Mouse (Mus musculus) layer of hippocampus, adult 2 months (tissue): ENCODE measurements around the gene Gm8180. TPM values are rescaled to one million over a fixed set of nuclear protein-coding genes. Genes with fewer than 3 reads are reported as not detected.
"Not testable (repeated sequence)": the region's sequence is repeated elsewhere in the genome, so short reads cannot be mapped to it uniquely, and the experiment has no call there.

ENCODE experiments used
- DNase-seq, 2 experiments: peaks; one replicate each; pipeline ENCODE4 v3.0.0; 2022; ENCODE audit warnings: low spot score in 2 of 2
- H3K27ac ChIP-seq: fragments of 200-600 bp; 2 replicates; pipeline ENCODE4 v1.8.1; 2022
- H3K4me3 ChIP-seq: fragments of 200-600 bp; 2 replicates; pipeline ENCODE4 v1.8.1; 2022; ENCODE audit warnings: mild to moderate bottlenecking
- CTCF ChIP-seq: fragments of 200-600 bp; conservative IDR thresholded peaks from 2 replicates; pipeline ENCODE4 v1.8.1; 2022; ENCODE audit warnings: antibody characterized with exemption, mild to moderate bottlenecking, moderate library complexity
- long read RNA-seq, 2 experiments: library from polyadenylated mRNA; stranded (forward); transcript quantifications; one replicate each; pipeline ENCODE4 v2.0.0; 2021; ENCODE audit warnings: borderline mapping rate in 2 of 2
- total RNA-seq, 2 experiments: library from RNA; stranded (reverse); gene quantifications; 2 replicates each; pipeline ENCODE4 v1.2.3; 2021

Gm8180 gene
- total RNA-seq: not detected
- long read RNA-seq, experiment 1: 0 reads
- long read RNA-seq, experiment 2: 0 reads

- not testable (repeated sequence) for H3K27ac ChIP-seq, DNase-seq, H3K4me3 ChIP-seq
Measured at GRCm38 (mm10) chr14:43784645-43785044, at the start of gene Gm8180. Gene Gm8180 (minus strand): TSS chr14:43784745.

GRCm38 (mm10) chr14:43830385-43830784 is 45.8 kb upstream of the Gm8180 start:
- H3K27ac ChIP-seq, DNase-seq, H3K4me3 ChIP-seq: not testable (repeated sequence)

- H3K4me3 ChIP-seq: not testable (repeated sequence)
Measured at GRCm38 (mm10) chr14:43824176-43824575, 39.6 kb upstream of the Gm8180 start.

GRCm38 (mm10) chr14:43821869-43822268 is 37.3 kb upstream of the Gm8180 start:
- H3K27ac ChIP-seq, DNase-seq, H3K4me3 ChIP-seq: not testable (repeated sequence)

More at GRCm38 (mm10) chr14:43824176-43824575, 39.6 kb upstream of the Gm8180 start:
- not testable (repeated sequence) for DNase-seq, H3K27ac ChIP-seq

- not testable (repeated sequence) for H3K27ac ChIP-seq, H3K4me3 ChIP-seq
- peak; percentile 67 for TF ChIP-seq CTCF
- peak; percentile 16 to 51 for DNase-seq
Measured at GRCm38 (mm10) chr14:43812458-43812857, 27.9 kb upstream of the Gm8180 start.

GRCm38 (mm10) chr14:43808142-43808541 is 23.6 kb upstream of the Gm8180 start:
- not testable (repeated sequence) for H3K4me3 ChIP-seq, DNase-seq, H3K27ac ChIP-seq

GRCm38 (mm10) chr14:43804435-43804834 is 19.9 kb upstream of the Gm8180 start:
- TF ChIP-seq CTCF: peak; percentile 64
- H3K4me3 ChIP-seq, H3K27ac ChIP-seq, DNase-seq: not testable (repeated sequence)

GRCm38 (mm10) chr14:43796905-43797470 is 12.4 kb upstream of the Gm8180 start:
- DNase-seq, H3K4me3 ChIP-seq, H3K27ac ChIP-seq: not testable (repeated sequence)

- Histone ChIP-seq H3K4me3 (no peak overlapping the region), H3K27ac (no peak overlapping the region)
- DNase-seq: no peak
- no peak for TF ChIP-seq CTCF
Measured at GRCm38 (mm10) chr14:43796069-43796904, 11.7 kb upstream of the Gm8180 start.

- H3K27ac ChIP-seq, DNase-seq, H3K4me3 ChIP-seq: not testable (repeated sequence)
Measured at GRCm38 (mm10) chr14:43793811-43794210, 9.3 kb upstream of the Gm8180 start.

GRCm38 (mm10) chr14:43747566-43747965 is 37.0 kb downstream of the Gm8180 start, which contains the start of gene Gm6526:
Gene Gm6526 (plus strand): TSS chr14:43747866.
- not testable (repeated sequence) for H3K27ac ChIP-seq, DNase-seq, H3K4me3 ChIP-seq

Other genes starting within 250 kb of the Gm8180 start
- gene Gm5799, start 241.2 kb downstream of the Gm8180 start, total RNA-seq: under 1 TPM; 0.39 to 0.64 TPM
- not detected for gene Gm17654, start 205.6 kb downstream of the Gm8180 start, total RNA-seq
- not detected for gene Gm10375, start 176.7 kb downstream of the Gm8180 start, total RNA-seq
- gene Gm8165, start 107.5 kb downstream of the Gm8180 start, total RNA-seq: not detected
- 1 to 10 TPM; 1.2 to 1.7 TPM for gene Gm7324, start 86.9 kb downstream of the Gm8180 start, total RNA-seq
- gene Gm16506, start 57.3 kb downstream of the Gm8180 start, total RNA-seq: not detected
- not detected for gene Gm6526, start 36.9 kb downstream of the Gm8180 start, total RNA-seq
- not detected for gene Ear1, start 90.8 kb upstream of the Gm8180 start, total RNA-seq
- not detected for gene Ear10, start 138.8 kb upstream of the Gm8180 start, total RNA-seq
- under 1 TPM in 1 of 2 experiments, not detected in 1; 0.23 TPM for gene Gm8113, start 140.6 kb upstream of the Gm8180 start, total RNA-seq
- not detected for gene Ang5, start 172.3 kb upstream of the Gm8180 start, total RNA-seq
- gene Ang6, start 217.5 kb upstream of the Gm8180 start, total RNA-seq: not detected